Mouse (Mus musculus) embryonic facial prominence, embryonic 11.5 days (tissue): ENCODE results near the gene Pola2. TPM values are rescaled to one million over a fixed set of nuclear protein-coding genes. Genes with fewer than 3 reads are reported as not detected.

Source experiments
- ATAC-seq: fragments of 200-750 bp; cut with Nextera tagmentation; replicated peaks from 2 replicates; pipeline ENCODE4 v1.8.0; 2017; ENCODE audit warnings: low read depth; ENCODE audit not compliant: insufficient number of reproducible peaks, low FRiP score, low TSS enrichment
- DNase-seq: peaks from one replicate; pipeline ENCODE4 v3.0.0-alpha.2; 2015; ENCODE audit warnings: low spot score
- H3K27ac ChIP-seq: fragments of 300-500 bp; sonication (generic); replicated peaks from 2 replicates; pipeline ENCODE4 v1.5.1; 2014; ENCODE audit warnings: mild to moderate bottlenecking, low read depth, low read length, control low read depth
- H3K27me3 ChIP-seq: fragments of 300-500 bp; sonication (generic); 2 replicates; pipeline ENCODE4 v1.6.1; 2014; ENCODE audit warnings: mild to moderate bottlenecking, low read length, moderate library complexity, mixed read lengths; ENCODE audit not compliant: control insufficient read depth, insufficient read depth
- H3K36me3 ChIP-seq: fragments of 300-500 bp; sonication (generic); replicated peaks from 2 replicates; pipeline ENCODE4 v1.6.1; 2014; ENCODE audit warnings: low read depth, mild to moderate bottlenecking, low read length, moderate library complexity, mixed read lengths; ENCODE audit not compliant: control insufficient read depth, insufficient read depth
- H3K4me1 ChIP-seq: fragments of 300-500 bp; sonication (generic); 2 replicates; pipeline ENCODE4 v1.6.1; 2014; ENCODE audit warnings: low read length, mixed read lengths; ENCODE audit not compliant: control insufficient read depth, insufficient read depth
- H3K4me2 ChIP-seq: fragments of 300-500 bp; sonication (generic); 2 replicates; pipeline ENCODE4 v1.6.1; 2014; ENCODE audit warnings: low read depth, mild to moderate bottlenecking, control low read depth, low read length, moderate library complexity
- H3K4me3 ChIP-seq: fragments of 300-500 bp; sonication (generic); 2 replicates; pipeline ENCODE4 v1.5.1; 2014; ENCODE audit warnings: low read depth, low read length, control low read depth
- H3K9ac ChIP-seq: fragments of 300-500 bp; sonication (generic); replicated peaks from 2 replicates; pipeline ENCODE4 v1.6.1; 2014; ENCODE audit warnings: mild to moderate bottlenecking, control low read depth, low read length
- H3K9me3 ChIP-seq: fragments of 300-500 bp; sonication (generic); replicated peaks from 2 replicates; pipeline ENCODE4 v1.6.1; 2016; ENCODE audit warnings: mild to moderate bottlenecking, low read length, inconsistent platforms, mixed read lengths; ENCODE audit not compliant: control insufficient read depth
- WGBS: fragments of 180-500 bp; shearing (Covaris S2); extraction: QIAGEN DNeasy Blood & Tissue Kit; methylation state at CpG from one replicate; pipeline ENCODE4 v1.1.7; 2014; 5-methylcytosine and 5-hydroxymethylcytosine counted together
- polyA plus RNA-seq: library from polyadenylated mRNA; unstranded; fragments of >200 nt; fragmentation: Nextera tagmentation; extraction: Ambion mirVana; gene quantifications from 2 replicates; pipeline ENCODE4 v1.2.1, GENCODE M21; 2014

Pola2 gene
- polyA plus RNA-seq, 1 experiment from 2014 or later, result 97.6 TPM

GRCm38 (mm10) chr19:5992012-5992411 lies 28.0 kb upstream of the Pola2 start:
- Histone ChIP-seq H3K9me3 (no peaks in the 10 kb centered on the region), H3K9ac (no peak overlapping the region), H3K4me1 (peaks cover 2% of the 10 kb centered on the region; the same call in 1 of the 2 replicates), H3K27me3 (no peaks in the 10 kb centered on the region), H3K4me3 (no peak overlapping the region), H3K4me2 (no peak overlapping the region), H3K36me3 (no peaks in the 10 kb centered on the region), H3K27ac (no peak overlapping the region)
- 83% methylated on average over 7 of the region's 7 CpGs for WGBS
- no peak for DNase-seq
- no peak for ATAC-seq

DNA sequence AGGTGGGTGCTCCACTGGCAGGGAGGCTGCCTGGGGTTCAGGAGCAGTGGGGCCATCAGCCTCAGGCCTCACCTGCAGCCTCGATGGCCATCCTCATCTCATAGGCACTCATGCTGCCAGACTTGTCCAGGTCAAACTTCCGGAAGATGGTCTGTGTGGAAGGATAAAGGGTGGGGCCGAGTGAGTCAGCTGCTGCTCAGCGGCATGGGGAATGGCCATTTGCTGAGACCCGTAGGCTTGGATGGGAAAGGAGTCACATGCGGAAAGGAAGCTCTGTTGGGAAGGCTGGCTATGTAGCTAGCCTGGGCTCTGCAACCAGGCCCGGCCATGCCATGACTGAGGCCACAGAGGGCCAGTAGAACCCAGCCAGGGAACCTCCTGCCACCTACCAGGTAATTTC lies 27.5 kb upstream of the Pola2 start:
- Histone ChIP-seq H3K36me3 (no peaks in the 10 kb centered on the region), H3K27ac (no peak overlapping the region), H3K4me3 (no peak overlapping the region), H3K4me2 (no peak overlapping the region), H3K4me1 (peaks cover 2% of the 10 kb centered on the region; the same call in 1 of the 2 replicates), H3K27me3 (no peaks in the 10 kb centered on the region), H3K9ac (no peak overlapping the region), H3K9me3 (no peaks in the 10 kb centered on the region)
- ATAC-seq, result no peak
- 81% methylated on average over 7 of the region's 7 CpGs for whole genome bisulfite sequencing
- DNase-seq, result no peak

GRCm38 (mm10) chr19:5990921-5991320 lies 26.9 kb upstream of the Pola2 start:
- Histone ChIP-seq H3K4me3 (no peak overlapping the region), H3K9ac (no peak overlapping the region)
- WGBS, result 72% methylated on average over 1 of the region's 1 CpGs

DNA sequence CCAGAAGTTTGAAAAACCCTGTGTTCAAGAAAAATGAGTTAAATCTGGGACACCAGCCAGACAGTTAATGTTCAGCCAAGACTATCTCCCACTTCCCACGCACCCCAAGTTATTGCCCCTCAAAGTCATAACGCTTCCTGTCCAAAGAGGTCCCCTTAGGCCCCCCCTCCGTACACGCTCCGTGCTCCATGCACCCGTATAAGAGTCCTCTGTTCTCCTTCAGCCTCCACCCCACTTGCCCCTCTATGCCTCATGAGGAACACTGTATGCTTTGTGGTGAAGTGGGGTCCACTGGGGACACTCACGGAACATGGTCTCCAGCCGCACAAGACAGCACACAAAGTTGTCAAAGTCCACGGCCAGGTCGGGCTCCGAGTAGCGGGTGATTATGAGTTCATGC lies 26.0 kb upstream of the Pola2 start:
- H3K9me3 ChIP-seq, result no peaks in the 10 kb centered on the region
- H3K4me3 ChIP-seq, result no peak overlapping the region
- peaks cover 2% of the 10 kb centered on the region; the same call in 1 of the 2 replicates for H3K4me1 ChIP-seq
- H3K27ac ChIP-seq, result no peak overlapping the region
- H3K9ac ChIP-seq, result no peak overlapping the region
- H3K36me3 ChIP-seq, result no peaks in the 10 kb centered on the region
- 94% methylated on average over 12 of the region's 12 CpGs for WGBS
- no peaks in the 10 kb centered on the region for H3K27me3 ChIP-seq
- H3K4me2 ChIP-seq, result no peak overlapping the region
- DNase-seq, result no peak
- no peak for ATAC-seq

More at GRCm38 (mm10) chr19:5990921-5991320, 26.9 kb upstream of the Pola2 start:
- Histone ChIP-seq H3K9me3 (no peaks in the 10 kb centered on the region), H3K4me1 (peaks cover 2% of the 10 kb centered on the region; the same call in 1 of the 2 replicates), H3K4me2 (no peak overlapping the region), H3K27ac (no peak overlapping the region), H3K36me3 (no peaks in the 10 kb centered on the region), H3K27me3 (no peaks in the 10 kb centered on the region)
- no peak for DNase-seq
- ATAC-seq, result no peak

DNA sequence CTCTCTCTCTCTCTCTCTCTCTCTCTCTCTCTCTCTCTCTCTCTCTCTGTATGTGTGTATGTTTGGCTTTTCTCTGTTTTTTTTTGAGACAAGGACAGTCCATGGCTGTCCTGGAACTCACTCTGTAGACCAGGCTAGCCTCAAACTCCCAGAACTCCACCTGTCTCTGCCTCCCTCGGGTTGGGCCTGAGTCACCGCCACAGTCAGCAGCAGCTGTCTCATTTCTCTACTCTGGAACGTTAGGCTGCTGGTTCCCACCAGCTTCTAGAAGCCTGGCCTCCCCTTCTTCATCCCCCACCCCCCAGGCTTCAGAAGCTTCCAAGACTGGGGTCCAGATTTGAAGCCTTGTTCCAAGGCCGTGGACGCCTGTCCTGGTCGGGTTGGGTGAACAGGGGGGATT lies 25.6 kb upstream of the Pola2 start:
- H3K4me3 ChIP-seq, result no peak overlapping the region
- H3K27ac ChIP-seq, result no peak overlapping the region
- no peak for ATAC-seq
- no peaks in the 10 kb centered on the region for H3K36me3 ChIP-seq
- WGBS, result 75% methylated on average over 6 of the region's 6 CpGs
- H3K27me3 ChIP-seq, result no peaks in the 10 kb centered on the region
- peak overlapping the region; percentile 56 for H3K9ac ChIP-seq
- H3K9me3 ChIP-seq, result no peaks in the 10 kb centered on the region
- peaks cover 2% of the 10 kb centered on the region; the same call in 1 of the 2 replicates for H3K4me1 ChIP-seq
- DNase-seq, result no peak
- H3K4me2 ChIP-seq, result no peak overlapping the region

GRCm38 (mm10) chr19:5988815-5989452 lies 24.9 kb upstream of the Pola2 start:
- peak overlapping the region; percentile 56 for H3K9ac ChIP-seq
- ATAC-seq, result peak; percentile 68
- no peaks in the 10 kb centered on the region for H3K36me3 ChIP-seq
- peaks cover 2% of the 10 kb centered on the region; the same call in 1 of the 2 replicates for H3K4me1 ChIP-seq
- H3K4me3 ChIP-seq, result no peak overlapping the region
- no peak overlapping the region for H3K27ac ChIP-seq
- no peaks in the 10 kb centered on the region for H3K27me3 ChIP-seq
- no peaks in the 10 kb centered on the region for H3K9me3 ChIP-seq
- peak; percentile 79 for DNase-seq
- peak overlapping the region; percentile 29 for H3K4me2 ChIP-seq
- WGBS, result 7% methylated on average over 11 of the region's 13 CpGs

DNA sequence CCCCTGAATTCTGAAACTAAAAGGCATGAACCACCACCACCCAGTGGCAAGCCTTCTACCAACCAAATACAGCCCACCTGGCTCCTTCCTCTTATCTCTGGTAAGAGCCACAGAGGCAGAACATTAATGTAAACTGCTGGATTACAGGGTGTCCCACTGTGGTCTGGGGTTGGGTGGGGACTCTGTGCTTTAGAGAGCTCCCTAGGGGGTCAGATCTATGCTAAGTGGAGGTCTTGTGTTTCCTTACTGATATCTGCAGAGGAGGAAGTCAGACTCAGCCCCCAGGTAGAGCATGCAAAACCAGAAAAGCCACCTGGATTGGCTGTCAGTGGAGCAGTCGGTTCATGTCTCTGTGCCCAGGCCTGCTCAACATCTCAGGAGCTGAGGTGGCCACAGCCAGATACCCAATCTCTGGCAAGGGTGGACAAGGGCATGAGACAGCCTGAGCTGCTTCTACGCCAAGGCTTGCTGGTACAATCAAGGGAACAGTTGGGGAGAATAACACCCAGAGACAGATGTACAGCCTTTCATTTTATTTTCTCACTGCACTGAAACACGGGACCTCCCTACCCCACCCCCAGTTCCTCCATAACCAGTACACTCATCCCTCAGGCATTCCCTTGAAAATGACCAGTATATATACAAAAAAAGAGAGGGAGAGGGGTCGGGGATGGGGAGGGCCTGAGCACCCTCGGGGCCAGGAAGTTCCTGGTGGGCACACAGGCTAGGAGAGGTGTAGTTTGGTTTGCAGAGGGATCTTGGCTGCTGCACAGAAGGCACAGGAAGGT lies 24.2 kb upstream of the Pola2 start:
- no peak for ATAC-seq
- Histone ChIP-seq H3K4me3 (no peak overlapping the region), H3K9ac (no peak overlapping the region; the same call in 1 of the 2 replicates), H3K9me3 (no peaks in the 10 kb centered on the region), H3K4me1 (peaks cover 2% of the 10 kb centered on the region; the same call in 1 of the 2 replicates), H3K4me2 (no peak overlapping the region), H3K27ac (no peak overlapping the region), H3K36me3 (no peaks in the 10 kb centered on the region), H3K27me3 (no peaks in the 10 kb centered on the region)
- 44% methylated on average over 5 of the region's 5 CpGs for WGBS
- no peak for DNase-seq

- Histone ChIP-seq H3K4me2 (no peak within 1 kb of the TSS), H3K9ac (no peak within 1 kb of the TSS), H3K27me3 (no peaks in the 10 kb centered on the region), H3K9me3 (no peaks in the 10 kb centered on the region), H3K36me3 (no peaks in the 10 kb centered on the region), H3K4me1 (peaks cover 2% of the 10 kb centered on the region; the same call in 1 of the 2 replicates), H3K4me3 (no peak within 1 kb of the TSS), H3K27ac (no peak within 1 kb of the TSS)
- ATAC-seq (no peak), DNase-seq (no peak)
- WGBS, result 36% methylated on average over 4 of the region's 4 CpGs
Observed at GRCm38 (mm10) chr19:5986043-5986442, 22.0 kb upstream of the Pola2 start, which contains the start of gene Slc22a20. Slc22a20 (minus strand) TSS chr19:5986143.
